Mouse (Mus musculus) limb, embryonic 10.5 days (tissue): ENCODE measurements around the gene Pno1. TPM values are rescaled to one million over a fixed set of nuclear protein-coding genes. Genes with fewer than 3 reads are reported as not detected.
A peak's percentile ranks its signal among the peaks of the same experiment; 100 is the strongest.
"Not testable (repeated sequence)": the region's sequence is repeated elsewhere in the genome, so short reads cannot be mapped to it uniquely, and the experiment has no call there.

Source experiments
- DNase-seq: peaks from one replicate; pipeline ENCODE4 v3.0.0-alpha.2; 2017; ENCODE audit warnings: low spot score
- H3K27ac ChIP-seq: fragments of 300-500 bp; sonication (generic); 2 replicates; pipeline ENCODE4 v1.5.1; 2016; ENCODE audit warnings: mild to moderate bottlenecking
- H3K27me3 ChIP-seq: fragments of 300-500 bp; sonication (generic); 2 replicates; pipeline ENCODE4 v1.6.1; 2016; ENCODE audit warnings: low read depth, mild to moderate bottlenecking; ENCODE audit not compliant: poor library complexity, severe bottlenecking
- H3K36me3 ChIP-seq: fragments of 300-500 bp; sonication (generic); 2 replicates; pipeline ENCODE4 v1.6.1; 2016; ENCODE audit warnings: mild to moderate bottlenecking, moderate library complexity
- H3K4me1 ChIP-seq: fragments of 300-500 bp; sonication (generic); 2 replicates; pipeline ENCODE4 v1.6.1; 2016
- H3K4me3 ChIP-seq: fragments of 300-500 bp; sonication (generic); 2 replicates; pipeline ENCODE4 v1.5.1; 2016; ENCODE audit warnings: mild to moderate bottlenecking, moderate library complexity
- H3K9me3 ChIP-seq: fragments of 300-500 bp; sonication (generic); replicated peaks from 2 replicates; pipeline ENCODE4 v1.6.1; 2016; ENCODE audit warnings: mild to moderate bottlenecking
- WGBS: fragments of 180-500 bp; shearing (Covaris S2); methylation state at CpG from one replicate; pipeline ENCODE4 v1.1.7; 2016; 5-methylcytosine and 5-hydroxymethylcytosine counted together
- polyA plus RNA-seq: library from polyadenylated mRNA; unstranded; fragments of >200 nt; fragmentation: Nextera tagmentation; extraction: Ambion mirVana; gene quantifications from 2 replicates; pipeline ENCODE4 v1.2.1, GENCODE M21; 2016

Gene Pno1
- 117 and 135 TPM in 2 replicates for polyA plus RNA-seq

DNA sequence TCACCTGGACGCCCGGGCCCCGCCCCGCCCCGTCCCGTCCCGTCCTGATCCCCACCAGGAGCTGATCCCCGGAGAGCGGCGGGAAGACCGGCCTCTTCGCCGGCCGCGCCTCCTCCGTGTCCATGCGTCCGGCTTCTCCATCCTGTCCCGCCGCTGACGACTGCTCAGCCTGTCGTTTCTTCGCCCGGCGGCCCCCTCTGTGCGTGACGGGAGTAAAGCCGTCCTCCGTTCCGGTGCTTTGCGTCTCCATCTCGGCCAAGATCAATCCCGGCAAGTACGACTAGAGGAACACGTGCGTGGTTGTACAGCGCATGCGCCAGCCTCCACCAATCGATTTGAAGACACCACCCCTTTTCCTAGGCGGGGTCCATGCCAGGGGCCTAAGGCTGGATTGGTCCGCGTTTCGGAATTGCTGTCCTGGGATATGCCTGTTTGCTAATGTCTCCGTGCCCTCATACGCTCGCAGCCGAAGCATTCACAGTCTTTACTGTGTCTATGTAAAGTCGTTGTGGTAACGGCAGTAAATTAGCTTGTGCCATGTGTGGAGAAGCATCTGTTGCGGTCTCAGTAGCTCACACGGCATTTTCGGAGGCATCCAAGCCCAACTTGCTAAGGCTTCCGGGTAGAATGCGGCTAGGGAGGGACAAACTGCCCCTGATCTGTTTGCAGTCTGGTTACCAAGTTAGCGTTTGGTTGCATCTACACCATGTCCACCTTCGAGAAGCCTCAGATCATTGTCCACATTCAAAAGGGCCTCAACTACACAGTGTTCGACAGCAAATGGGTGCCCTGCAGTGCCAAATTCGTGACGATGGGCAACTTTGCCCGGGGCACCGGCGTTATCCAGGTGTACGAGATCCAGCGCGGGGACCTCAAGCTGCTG is at the start of gene Pno1:
Gene Pno1, minus strand, starts transcription at position 311 of the 883 bp plus-strand sequence.
- peak; percentile 93 for DNase-seq
- Histone ChIP-seq H3K9me3 (no peaks in the 10 kb centered on the region), H3K4me1 (peaks cover 17% of the 10 kb centered on the region), H3K36me3 (peaks cover 29% of the 10 kb centered on the region), H3K4me3 (peak within 1 kb of the TSS; percentile 92), H3K27me3 (no peaks in the 10 kb centered on the region), H3K27ac (peak within 1 kb of the TSS; percentile 97)
- WGBS, result under 1% methylated on average over 65 of the region's 65 CpGs

DNA sequence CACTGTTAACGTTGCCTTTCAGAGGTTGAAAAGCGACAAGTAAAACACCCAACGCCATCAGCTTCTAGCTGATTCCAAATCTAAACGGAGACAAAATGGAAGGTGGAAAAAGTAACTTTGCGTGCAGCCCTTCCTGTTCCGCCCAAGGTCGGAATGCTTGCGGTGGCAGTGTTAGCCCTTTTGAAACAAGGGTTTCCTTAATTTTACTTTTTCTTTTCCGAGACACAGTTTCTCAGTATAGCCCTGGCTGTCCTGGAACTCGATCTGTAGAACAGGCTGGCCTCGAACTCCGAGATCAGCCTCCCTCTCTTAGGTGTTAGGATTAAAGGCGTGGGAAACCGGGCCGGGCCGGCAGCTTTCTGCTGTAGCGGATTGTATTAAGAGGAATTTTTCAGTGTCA is 46.5 kb upstream of the Pno1 start:
- WGBS, result 2% methylated on average over 17 of the region's 17 CpGs
- DNase-seq, result peak; percentile 53
- peaks cover 25% of the 10 kb centered on the region; the same call in 1 of the 2 replicates for H3K27me3 ChIP-seq
- H3K9me3 ChIP-seq, result no peaks in the 10 kb centered on the region
- H3K36me3 ChIP-seq, result no peaks in the 10 kb centered on the region
- H3K4me3 ChIP-seq, result peak overlapping the region; percentile 76
- peak overlapping the region; percentile 93 for H3K27ac ChIP-seq
- H3K4me1 ChIP-seq, result peaks cover 16% of the 10 kb centered on the region

DNA sequence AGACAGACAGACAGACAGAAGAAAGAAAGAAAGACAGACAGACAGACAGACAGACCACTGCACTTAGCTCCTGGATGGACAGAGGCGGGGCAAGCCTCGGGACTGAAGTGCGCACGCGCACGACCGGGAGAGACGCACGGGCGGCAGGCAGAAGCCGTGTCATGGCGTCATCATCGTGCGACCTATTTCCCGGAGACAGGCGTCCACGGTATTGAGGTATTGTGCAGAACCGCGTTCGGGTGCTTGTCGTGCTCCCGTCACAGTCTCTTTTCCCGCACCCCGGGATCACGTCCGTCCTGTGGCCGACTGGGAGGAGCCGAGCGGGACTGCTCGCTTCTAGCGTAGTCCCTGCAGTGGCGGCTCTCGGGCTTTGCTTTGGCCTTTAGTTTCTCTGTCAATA is 46.1 kb upstream of the Pno1 start, which contains the start of gene C1d:
Gene C1d, plus strand, starts transcription at position 137 of the 400 bp plus-strand sequence.
- WGBS, result 0% methylated on average over 33 of the region's 33 CpGs
- Histone ChIP-seq H3K4me1 (peaks cover 16% of the 10 kb centered on the region), H3K4me3 (peak within 1 kb of the TSS; percentile 76), H3K9me3 (no peaks in the 10 kb centered on the region), H3K36me3 (no peaks in the 10 kb centered on the region), H3K27me3 (peaks cover 29% of the 10 kb centered on the region; the same call in 1 of the 2 replicates), H3K27ac (peak within 1 kb of the TSS; percentile 93)
- peak; percentile 94 for DNase-seq

- WGBS, result 59% methylated on average over 8 of the region's 8 CpGs
- H3K9me3 ChIP-seq, result no peaks in the 10 kb centered on the region
Measured at GRCm38 (mm10) chr11:17256813-17257365, 45.5 kb upstream of the Pno1 start.

DNA sequence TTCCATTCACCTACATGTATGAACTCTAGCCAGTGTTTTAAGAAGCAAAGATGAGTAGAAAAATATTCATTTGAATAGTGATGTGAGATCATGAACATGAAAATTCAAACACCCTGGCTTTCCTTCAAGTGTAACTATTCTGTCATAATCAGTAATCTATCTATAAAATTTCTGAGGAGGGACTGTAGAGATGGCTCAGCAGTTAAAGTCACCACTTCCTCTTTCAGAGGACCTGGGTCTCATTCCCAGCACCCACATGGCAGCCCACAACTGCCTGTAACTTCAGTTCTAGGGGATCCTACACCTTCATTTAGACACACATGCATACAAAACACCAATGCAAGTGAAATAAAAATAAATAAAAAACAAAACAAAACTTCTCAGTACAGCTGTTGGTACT is 37.3 kb upstream of the Pno1 start:
- Histone ChIP-seq H3K36me3 (no peaks in the 10 kb centered on the region), H3K4me1 (no peaks in the 10 kb centered on the region), H3K27ac (no peak overlapping the region), H3K9me3 (no peaks in the 10 kb centered on the region), H3K27me3 (peaks cover 77% of the 10 kb centered on the region), H3K4me3 (no peak overlapping the region)
- no peak for DNase-seq

More at GRCm38 (mm10) chr11:17256813-17257365, 45.5 kb upstream of the Pno1 start:
- Histone ChIP-seq H3K4me3 (peak overlapping the region; percentile 76), H3K27me3 (peaks cover 34% of the 10 kb centered on the region; the same call in 1 of the 2 replicates), H3K27ac (peak overlapping the region; percentile 93; the same call in 1 of the 2 replicates), H3K4me1 (peaks cover 16% of the 10 kb centered on the region), H3K36me3 (no peaks in the 10 kb centered on the region)
- DNase-seq, result no peak

DNA sequence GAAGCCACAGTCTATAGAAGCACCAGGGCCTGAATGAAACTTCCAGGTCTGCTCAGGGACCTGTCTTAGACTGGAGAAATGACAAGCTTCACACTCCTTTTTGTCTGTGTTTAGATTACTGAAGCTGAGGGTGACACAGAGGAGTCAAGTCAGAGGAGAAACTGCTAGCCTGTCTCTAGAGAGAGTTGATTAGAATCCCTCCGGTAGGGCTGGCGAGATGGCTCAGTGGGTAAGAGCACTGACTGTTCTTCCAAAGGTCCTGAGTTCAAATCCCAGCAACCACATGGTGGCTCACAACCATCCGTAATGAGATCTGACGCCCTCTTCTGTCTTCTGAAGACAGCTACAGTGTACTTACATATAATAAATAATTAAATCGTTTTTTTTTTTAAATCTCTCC is 27.2 kb upstream of the Pno1 start:
- peaks cover 12% of the 10 kb centered on the region for H3K36me3 ChIP-seq
- 93% methylated on average over 5 of the region's 5 CpGs for WGBS
- H3K4me3 ChIP-seq, H3K9me3 ChIP-seq, DNase-seq, H3K4me1 ChIP-seq, H3K27ac ChIP-seq: not testable (repeated sequence)
- H3K27me3 ChIP-seq, result peaks cover 18% of the 10 kb centered on the region; the same call in 1 of the 2 replicates

DNA sequence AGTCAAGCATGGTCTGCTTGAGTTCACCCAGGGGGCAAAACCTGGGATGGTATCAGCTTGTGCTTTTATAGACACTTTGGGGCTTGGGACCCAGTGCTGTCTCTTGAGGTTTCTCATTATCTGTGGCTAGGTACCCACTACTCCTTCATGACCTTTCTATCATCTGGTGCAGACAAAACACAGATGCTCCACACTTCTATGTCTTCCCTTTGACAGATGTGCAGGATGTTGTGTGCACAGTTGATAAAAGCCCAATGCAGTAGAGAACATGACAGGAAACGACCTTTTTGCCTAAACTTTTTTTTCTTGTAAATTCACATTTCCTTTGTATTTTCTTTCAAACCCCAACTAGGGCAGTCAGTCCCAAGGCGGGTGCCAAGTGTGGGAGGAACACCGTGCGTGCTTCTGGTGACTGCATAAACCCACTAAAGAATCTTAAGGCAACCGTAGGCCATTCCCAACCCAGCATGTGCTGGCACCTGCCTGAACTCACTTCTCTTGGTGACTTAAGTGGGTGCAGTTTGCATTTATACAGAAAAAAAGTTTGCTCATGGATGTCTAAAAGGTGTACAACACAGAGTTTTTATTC is 25.2 kb upstream of the Pno1 start:
- WGBS, result 95% methylated on average over 5 of the region's 5 CpGs
- Histone ChIP-seq H3K4me3 (no peak overlapping the region), H3K9me3 (no peaks in the 10 kb centered on the region), H3K27ac (no peak overlapping the region), H3K36me3 (peaks cover 28% of the 10 kb centered on the region), H3K4me1 (no peaks in the 10 kb centered on the region), H3K27me3 (peaks cover 2% of the 10 kb centered on the region; the same call in 1 of the 2 replicates)
- DNase-seq, result no peak

DNA sequence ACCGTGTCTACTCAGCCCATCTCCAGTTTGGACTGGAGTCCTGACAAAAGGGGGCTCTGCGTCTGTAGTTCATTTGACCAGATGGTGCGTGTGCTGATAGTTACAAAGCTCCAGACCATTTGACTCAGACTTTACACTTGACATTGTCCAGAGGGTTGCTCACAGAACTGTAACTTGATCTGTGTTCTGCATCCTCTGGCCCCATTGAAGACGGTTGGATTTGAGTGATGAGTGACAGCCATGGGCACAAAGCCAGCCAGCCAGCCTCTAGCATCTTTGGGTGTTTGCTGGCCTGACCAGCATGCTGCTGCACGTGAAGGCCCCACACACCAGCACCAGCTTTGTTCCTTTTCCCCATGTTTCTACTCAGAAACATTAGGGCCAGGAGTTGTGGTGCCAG is 21.4 kb upstream of the Pno1 start:
- 82% methylated on average over 5 of the region's 5 CpGs for WGBS
- no peaks in the 10 kb centered on the region for H3K27me3 ChIP-seq
- no peaks in the 10 kb centered on the region for H3K9me3 ChIP-seq
- H3K4me1 ChIP-seq, result no peaks in the 10 kb centered on the region
- H3K27ac ChIP-seq, result no peak overlapping the region
- H3K4me3 ChIP-seq, result no peak overlapping the region
- DNase-seq, result no peak
- H3K36me3 ChIP-seq, result peaks cover 39% of the 10 kb centered on the region

DNA sequence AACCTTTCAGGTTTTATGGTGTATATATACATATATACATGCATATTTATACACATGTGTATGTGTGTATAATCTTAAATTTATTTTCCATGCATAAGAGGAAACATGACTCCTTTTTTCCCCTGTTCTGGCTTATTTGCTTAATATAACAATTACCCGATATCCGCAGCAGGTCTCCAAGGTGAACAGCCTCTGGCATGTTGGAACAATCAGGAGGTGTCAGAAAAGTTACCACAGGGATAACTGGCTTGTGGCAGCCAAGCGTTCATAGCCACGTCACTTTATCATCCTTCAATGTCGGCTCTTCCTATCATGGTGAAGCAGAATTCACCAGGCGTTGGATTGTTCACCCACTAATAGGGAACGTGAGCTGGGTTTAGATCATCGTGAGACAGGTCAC is 9.8 kb upstream of the Pno1 start:
- Histone ChIP-seq H3K4me1 (no peaks in the 10 kb centered on the region), H3K27me3 (no peaks in the 10 kb centered on the region), H3K9me3 (no peaks in the 10 kb centered on the region), H3K4me3 (no peak overlapping the region), H3K27ac (no peak overlapping the region), H3K36me3 (peaks cover 21% of the 10 kb centered on the region)
- WGBS, result 97% methylated on average over 8 of the region's 8 CpGs
- no peak for DNase-seq

DNA sequence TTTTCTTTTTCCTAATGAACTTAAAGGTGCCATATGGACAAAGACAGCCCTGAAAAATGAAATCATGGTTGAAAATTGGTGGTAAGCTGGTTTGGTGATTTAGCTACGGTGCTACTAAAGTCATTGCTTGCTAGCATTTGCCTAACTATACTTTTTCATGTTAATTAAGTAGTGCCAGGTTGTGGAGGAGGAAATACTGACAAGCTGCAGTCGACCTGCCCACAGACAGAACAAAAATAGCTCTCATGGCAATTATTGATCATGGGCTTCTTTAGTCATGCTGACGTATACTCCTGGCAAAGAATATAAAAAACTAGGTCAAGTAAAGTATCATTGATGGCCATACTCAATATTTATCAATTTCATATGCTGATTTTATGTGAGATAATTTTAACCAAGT is 4.1 kb upstream of the Pno1 start:
- Histone ChIP-seq H3K27me3 (no peaks in the 10 kb centered on the region), H3K27ac (no peak overlapping the region), H3K9me3 (no peaks in the 10 kb centered on the region), H3K4me1 (peaks cover 15% of the 10 kb centered on the region), H3K36me3 (0 out of 2 replicates have a peak, but pooled peaks cover 2% of the 10 kb centered on the region), H3K4me3 (no peak overlapping the region)
- DNase-seq, result no peak
- WGBS, result 90% methylated on average over 3 of the region's 3 CpGs

- peak overlapping the region; percentile 92 for H3K4me3 ChIP-seq
- H3K27me3 ChIP-seq, result no peaks in the 10 kb centered on the region
- DNase-seq, result no peak
- H3K36me3 ChIP-seq, result peaks cover 17% of the 10 kb centered on the region
- no peaks in the 10 kb centered on the region for H3K9me3 ChIP-seq
- H3K27ac ChIP-seq, result no peak overlapping the region
- H3K4me1 ChIP-seq, result peaks cover 17% of the 10 kb centered on the region
- 86% methylated on average over 5 of the region's 5 CpGs for WGBS
Measured at GRCm38 (mm10) chr11:17212903-17213509, 1.6 kb upstream of the Pno1 start.

DNA sequence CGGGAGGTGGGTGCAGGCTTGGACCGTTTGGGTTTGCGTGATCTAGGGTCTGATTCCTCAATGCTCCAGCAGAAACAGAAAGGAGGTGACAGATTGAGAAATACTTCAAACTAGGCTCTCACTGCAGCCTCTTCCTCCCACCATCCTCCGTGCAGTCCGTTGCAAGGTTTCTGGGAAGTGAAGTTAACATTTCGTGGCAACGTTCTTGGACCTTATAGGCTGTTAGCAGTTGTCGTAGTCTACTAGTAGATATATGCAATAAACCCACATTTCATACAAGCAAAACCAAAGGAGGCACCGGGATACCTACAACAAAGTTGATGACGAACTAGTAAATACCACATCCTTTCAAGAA is 750 bp upstream of the Pno1 start:
- H3K9me3 ChIP-seq, result no peaks in the 10 kb centered on the region
- 3% methylated on average over 10 of the region's 10 CpGs for WGBS
- peak overlapping the region; percentile 97 for H3K27ac ChIP-seq
- no peak for DNase-seq
- peak overlapping the region; percentile 92 for H3K4me3 ChIP-seq
- peaks cover 17% of the 10 kb centered on the region for H3K4me1 ChIP-seq
- H3K36me3 ChIP-seq, result peaks cover 24% of the 10 kb centered on the region
- H3K27me3 ChIP-seq, result no peaks in the 10 kb centered on the region
